Mouse (Mus musculus) kidney, postnatal 36 days (tissue): ENCODE measurements around the gene Tbc1d17.
"Not testable (repeated sequence)": the region's sequence is repeated elsewhere in the genome, so short reads cannot be mapped to it uniquely, and the experiment has no call there.

Experiments used
- DNase-seq, 2 experiments: peaks; one replicate each; pipeline ENCODE4 v3.0.0; 2021 to 2022; ENCODE audit warnings: mixed read lengths in 2 of 2

Tbc1d17 gene

DNA sequence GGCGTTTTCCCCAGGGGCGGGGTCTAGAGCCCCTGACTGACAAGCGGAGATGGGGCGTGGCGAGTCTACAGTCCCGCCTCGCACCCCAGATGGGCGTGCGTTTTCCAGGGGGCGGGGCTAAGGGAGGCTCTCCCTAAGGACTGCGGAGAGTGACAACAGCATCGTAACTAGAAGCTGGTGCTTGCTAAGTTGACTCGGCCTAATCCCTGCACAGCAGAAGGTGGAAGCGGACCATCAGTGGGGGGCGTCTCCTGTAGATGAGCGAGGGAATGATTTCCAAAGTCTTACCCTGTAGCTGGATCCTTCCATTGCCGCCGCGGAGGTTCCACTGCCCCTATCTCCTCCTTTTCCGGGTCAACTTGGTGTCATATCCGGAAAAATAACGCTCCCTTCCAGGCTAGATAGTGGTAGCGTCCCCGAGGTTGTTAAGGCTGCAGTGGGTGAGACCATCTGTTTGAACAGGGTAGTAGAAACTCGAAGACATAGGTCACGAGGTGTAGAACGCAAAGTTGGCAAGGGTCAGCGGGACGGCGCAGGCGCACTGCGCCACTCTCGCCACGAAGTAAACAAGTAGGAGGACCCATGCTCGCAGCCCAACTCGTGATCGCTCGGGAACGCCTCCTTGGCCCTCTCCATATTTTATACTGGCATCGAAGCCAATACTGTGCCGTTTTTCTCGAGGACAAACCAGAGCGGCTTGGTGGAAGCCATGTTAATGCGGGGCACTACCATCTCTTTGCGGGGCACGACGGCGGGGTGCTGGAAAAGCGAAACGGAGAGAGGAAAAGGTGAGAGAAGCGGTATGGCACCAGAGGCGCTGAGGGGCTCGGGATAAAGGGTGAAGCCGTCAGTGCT is at the start of gene Tbc1d17, which contains the start of gene Akt1s1:
Gene Tbc1d17, minus strand, starts transcription at position 519 of the 855 bp plus-strand sequence.
Gene Akt1s1, plus strand, starts transcription at position 431 of the 855 bp plus-strand sequence.
- DNase-seq = peak; percentile 98 to 100

DNA sequence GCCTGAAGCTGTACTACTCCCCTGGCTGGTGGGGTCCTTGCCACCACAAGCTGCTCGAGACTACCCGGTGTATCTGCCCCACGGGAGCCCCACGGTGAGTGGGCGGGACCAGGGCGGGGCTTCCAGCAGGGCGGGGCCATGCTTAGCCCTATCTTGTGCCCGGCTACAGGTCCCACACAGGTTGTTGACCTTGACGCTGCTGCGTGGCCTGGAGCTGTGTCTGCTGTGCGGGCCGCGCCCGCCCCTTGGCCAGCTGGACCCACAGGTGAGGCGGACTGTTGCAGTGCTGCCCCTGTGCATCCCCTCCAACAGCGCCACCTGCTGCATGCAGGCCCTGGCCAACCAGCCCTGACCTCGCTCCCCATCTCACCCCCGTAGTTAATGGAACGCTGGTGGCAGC is 49.7 kb upstream of the Tbc1d17 start:
- DNase-seq = peak; percentile 49 to 71

DNA sequence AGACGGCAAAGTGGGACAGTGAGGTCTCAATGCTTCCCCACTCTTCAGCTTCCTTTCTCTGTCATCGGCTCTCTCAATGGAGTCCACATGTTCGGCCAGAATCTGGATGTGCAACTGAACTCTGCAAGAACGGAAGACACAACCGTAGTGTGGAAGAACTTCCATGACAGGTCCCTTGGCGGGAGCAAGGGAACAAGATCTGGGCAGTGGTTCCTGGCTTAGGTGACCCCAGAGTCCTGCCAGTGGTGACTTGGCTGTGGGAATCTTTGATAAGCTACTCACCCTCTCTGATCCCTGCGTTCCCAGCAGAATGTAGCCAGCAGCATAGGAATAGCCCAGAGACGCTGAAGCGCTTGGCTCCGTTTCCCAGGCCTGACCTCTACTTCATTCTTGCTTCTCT is 47.6 kb upstream of the Tbc1d17 start:
- DNase-seq = no peak

GRCm38 (mm10) chr7:44895593-44896434 is 46.9 kb upstream of the Tbc1d17 start, which contains the start of gene Fuz:
Fuz (plus strand) TSS chr7:44896079.
- DNase-seq = peak; percentile 93 to 96

- DNase-seq = no peak
These were observed 46.3 kb upstream of the Tbc1d17 start for GRCm38 (mm10) chr7:44895206-44895592.

- no peak for DNase-seq
These were observed 45.3 kb upstream of the Tbc1d17 start for GRCm38 (mm10) chr7:44894175-44894574.

GRCm38 (mm10) chr7:44893197-44893596 is 44.3 kb upstream of the Tbc1d17 start:
- no peak for DNase-seq

GRCm38 (mm10) chr7:44892276-44892921 is 43.5 kb upstream of the Tbc1d17 start, which contains the start of gene Med25:
Med25 (minus strand) TSS chr7:44892712.
- DNase-seq = peak; percentile 93 to 97

DNA sequence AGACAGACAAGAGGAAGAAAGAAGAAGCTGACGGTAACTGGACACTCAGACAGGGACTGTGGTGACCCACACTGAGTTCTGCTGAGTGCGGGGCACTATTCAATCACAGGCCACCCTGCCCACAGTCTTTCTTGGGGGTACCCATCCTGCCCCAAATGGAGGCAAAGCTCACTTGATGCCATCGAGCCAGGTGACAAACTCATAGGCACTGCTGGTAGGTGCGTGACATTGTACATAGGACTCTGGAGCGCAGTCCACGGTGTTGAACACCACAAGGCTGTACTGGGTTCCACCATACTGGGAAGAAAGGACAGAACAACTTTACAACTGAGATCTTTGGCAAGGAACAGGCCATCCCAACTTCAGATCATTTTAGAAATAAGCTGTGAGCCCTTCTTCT is 42.7 kb upstream of the Tbc1d17 start:
- no peak for DNase-seq

DNA sequence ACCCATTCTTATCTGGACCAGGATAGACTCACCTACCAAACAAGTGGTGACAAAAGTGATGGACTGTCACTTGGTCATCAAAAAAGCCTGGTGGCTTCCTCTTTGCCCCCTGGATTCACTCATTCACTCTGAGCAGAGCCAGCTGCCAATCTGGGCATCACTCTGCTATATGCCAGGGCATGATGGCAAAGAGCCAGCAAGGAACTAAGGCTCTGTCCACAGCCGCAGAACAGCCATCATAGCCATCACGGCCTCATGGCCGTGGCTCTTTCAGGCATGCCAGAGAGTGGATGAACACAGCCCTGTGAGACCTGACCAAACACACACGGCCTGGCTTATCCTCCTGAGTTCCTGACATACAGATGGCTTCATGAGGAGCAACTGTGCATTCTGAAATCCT is 41.9 kb upstream of the Tbc1d17 start:
- DNase-seq = no peak

DNA sequence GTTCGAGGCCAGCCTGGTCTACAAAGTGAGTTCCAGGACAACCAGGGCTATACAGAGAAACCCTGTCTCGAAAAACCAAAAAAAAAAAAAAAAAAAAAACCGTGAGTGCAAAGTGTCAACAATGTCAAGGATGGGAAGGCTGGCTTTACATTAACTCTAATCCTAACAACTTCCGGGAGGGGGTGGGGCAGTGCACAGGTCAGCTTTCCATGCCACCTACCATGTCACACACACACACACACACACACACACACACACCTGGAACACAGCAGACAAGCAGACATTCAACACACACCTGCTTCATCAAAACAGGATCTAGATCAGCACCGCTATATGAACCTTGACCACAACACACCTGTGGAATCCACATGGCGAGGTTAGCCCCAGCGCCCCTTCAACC is 41.3 kb upstream of the Tbc1d17 start:
- no peak for DNase-seq

DNA sequence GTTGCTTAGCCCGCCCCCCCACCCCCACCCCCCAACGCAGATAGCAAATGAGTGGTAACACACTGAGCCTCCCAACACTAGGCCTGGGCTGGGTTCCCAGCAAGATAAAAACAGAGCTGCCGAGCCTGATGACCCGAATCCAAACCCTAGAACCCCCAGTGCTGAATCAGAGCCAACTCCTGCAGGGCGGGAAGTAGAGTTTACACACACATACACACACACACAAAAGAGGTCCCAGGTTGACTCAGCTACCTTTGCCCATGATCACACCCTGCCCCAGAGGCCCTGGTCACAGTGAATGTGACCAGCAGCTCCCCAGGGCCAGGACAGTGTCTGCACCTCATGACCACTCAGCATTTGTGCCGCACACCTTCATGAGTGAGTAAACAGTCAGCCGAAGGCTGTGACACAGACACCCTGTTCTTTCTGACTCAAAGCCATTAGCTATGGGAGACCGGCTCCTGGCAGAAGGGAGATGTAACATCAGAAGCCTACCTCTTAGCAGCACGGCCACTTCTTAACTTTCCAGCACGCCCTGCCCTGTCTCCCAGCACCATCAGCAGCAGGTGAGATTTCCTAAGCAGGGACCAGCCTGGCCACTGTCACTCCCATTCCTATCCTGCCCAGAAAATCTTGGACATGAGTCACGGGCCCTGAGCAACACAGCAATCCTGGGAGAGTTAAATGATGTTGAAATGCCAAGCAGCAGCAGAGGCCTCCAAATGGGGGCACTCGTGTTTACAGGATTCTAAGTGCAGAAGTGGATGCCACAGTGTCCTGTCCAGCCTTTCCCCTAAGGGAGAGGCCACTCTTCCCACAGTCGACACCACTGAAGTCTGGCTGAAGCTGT is 39.6 kb upstream of the Tbc1d17 start:
- DNase-seq = no peak

GRCm38 (mm10) chr7:44886964-44887363 is 38.1 kb upstream of the Tbc1d17 start:
- DNase-seq = no peak

- no peak for DNase-seq
These were observed 35.8 kb upstream of the Tbc1d17 start for GRCm38 (mm10) chr7:44884637-44885036.

GRCm38 (mm10) chr7:44883036-44883435 is 34.2 kb upstream of the Tbc1d17 start:
- no peak for DNase-seq

- no peak for DNase-seq
These were observed 29.0 kb upstream of the Tbc1d17 start for GRCm38 (mm10) chr7:44877833-44878232.

- DNase-seq = not testable (repeated sequence)
These were observed 22.9 kb upstream of the Tbc1d17 start for GRCm38 (mm10) chr7:44871774-44872173.

DNA sequence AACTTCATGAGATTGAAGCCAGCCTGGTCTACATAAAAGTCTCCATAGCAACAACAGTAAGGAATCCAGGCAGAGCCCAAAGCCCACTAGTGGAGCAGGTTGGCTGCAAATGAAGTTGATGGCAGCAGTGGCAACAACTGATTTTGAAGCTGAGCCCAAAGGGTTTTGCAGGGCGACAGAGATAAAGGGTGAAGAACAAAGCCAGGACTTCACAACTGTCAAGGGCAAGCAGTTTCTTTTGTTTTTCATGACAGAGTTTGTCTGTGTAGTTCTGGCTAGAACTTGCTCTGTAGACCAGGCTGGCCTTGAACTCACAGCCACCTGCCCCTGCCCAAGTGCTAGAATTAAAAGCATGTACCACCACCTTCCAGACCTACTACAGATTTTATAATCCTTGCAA is 22.3 kb upstream of the Tbc1d17 start:
- no peak for DNase-seq

DNA sequence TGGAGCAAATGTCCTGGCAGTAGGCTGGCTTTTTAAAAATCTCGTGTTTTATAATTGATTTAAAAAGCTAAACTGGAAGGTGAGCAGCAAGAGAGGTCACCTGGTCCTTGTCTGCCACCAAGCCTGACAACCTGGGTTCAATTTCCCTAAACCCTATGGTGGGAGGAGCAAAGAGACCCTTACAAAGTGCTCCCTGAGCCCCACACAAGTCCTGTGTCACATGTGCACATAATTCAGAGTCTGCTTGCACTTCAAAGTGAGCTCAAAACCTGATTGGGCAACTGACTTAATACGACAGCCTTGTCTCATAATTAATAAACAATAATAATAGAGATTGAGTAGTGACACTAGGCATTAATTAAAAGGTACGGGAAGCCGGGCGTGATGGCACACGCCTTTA is 21.7 kb upstream of the Tbc1d17 start:
- no peak for DNase-seq

DNA sequence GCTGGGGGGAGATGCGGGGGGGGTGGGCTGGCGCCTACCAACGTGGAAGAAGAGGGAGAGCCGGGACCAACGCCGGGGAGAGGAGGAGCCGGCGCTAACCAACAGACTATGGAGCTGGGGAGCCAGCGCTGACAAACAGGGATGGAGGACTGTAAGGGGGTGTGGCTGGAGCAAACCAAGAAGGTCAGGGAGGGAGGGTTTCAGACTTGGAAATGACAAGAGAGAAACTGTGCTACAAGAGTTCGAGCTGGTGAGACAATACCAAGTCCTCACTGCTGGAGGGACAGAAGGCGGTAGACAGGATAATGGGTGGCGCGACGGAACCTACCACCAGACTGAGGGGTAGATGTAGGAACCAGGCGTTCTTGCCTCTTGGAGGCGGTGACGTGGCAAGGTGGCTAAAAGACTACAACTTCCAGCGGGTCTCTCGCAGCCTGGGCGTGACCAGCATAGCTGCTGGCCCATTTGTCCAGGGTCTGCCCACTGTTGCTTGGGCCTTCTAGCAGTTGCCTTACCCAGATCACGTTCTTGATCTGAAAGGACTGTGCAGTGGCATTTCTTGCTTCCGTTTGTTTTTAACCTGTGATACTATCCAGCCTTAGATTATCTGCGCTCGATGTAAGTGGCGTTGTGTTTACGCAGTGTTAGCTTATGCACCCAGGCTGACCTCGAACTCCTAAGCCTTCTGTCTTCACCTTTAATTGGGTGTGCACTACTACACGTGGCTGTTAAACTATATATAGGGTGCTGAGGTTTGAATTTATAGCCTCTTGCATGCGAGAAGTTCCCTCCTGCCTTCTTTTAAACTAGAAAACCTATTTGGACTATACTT is 21.0 kb upstream of the Tbc1d17 start, which contains the start of gene Ptov1:
Gene Ptov1, minus strand, starts transcription at position 92 of the 832 bp plus-strand sequence.
- DNase-seq = peak; percentile 93 to 96
